Mouse (Mus musculus): Measurements from ENCODE around the gene Irf2bp2. TPM values are rescaled to one million over a fixed set of nuclear protein-coding genes. Genes with fewer than 3 reads are reported as not detected.

Irf2bp2 gene
- 22.9 TPM for polyA plus RNA-seq (2014; fragmentation: Illumina TruSeq; extraction: RNeasy Lipid Tissue Mini Kit (QIAGEN cat#74804); ENCODE audit: low read depth, low replicate concordance)

DNA sequence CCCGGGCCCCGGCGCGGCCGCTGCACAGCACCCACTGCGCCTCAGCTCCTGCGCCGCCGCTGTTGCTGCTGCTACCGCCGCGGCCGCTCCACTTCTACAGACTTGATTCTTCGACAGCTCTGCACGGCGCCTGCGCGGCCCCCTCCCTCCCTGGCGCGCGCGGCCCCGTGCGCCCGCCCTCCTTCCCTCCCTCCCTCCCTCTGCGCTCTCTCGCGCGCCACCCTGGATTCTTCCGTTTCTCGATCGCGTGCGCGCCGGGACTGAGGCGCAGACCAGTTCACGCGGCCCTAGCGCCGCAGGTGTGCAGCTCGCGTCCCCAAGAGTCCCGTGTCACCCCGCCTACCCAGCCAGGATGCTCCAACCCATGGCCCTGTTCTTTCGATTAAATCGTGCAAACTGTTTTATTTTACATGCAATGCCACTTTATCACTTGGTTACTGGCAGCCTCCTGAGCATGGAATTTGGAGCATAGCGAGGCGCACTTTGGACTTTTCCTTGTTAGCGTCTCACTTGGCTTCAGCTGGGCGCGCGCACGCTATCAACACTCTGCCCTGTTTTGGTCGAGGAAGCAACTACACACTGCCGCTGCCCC is at the start of gene Irf2bp2:
Irf2bp2 (minus strand) TSS at position 98 of the 592 bp plus-strand sequence.

Other genes with a start within 250 kb of the Irf2bp2 start
- 104 TPM for gene Coa6, start 171.5 kb downstream of the Irf2bp2 start, polyA plus RNA-seq (2014; fragmentation: Illumina TruSeq; extraction: RNeasy Lipid Tissue Mini Kit (QIAGEN cat#74804); ENCODE audit: low read depth, low replicate concordance)
- gene Tarbp1, start 118.9 kb downstream of the Irf2bp2 start, polyA plus RNA-seq (2014; fragmentation: Illumina TruSeq; extraction: RNeasy Lipid Tissue Mini Kit (QIAGEN cat#74804); ENCODE audit: low read depth, low replicate concordance), result 3.6 TPM